Mouse (Mus musculus): ENCODE data around the gene Baiap2l1. TPM values are rescaled to one million over a fixed set of nuclear protein-coding genes. Genes with fewer than 3 reads are reported as not detected.
"Not testable (repeated sequence)": the region's sequence is repeated elsewhere in the genome, so short reads cannot be mapped to it uniquely, and the experiment has no call there.

Gene Baiap2l1
- polyA plus RNA-seq, 1 experiment = 0.42 TPM

DNA sequence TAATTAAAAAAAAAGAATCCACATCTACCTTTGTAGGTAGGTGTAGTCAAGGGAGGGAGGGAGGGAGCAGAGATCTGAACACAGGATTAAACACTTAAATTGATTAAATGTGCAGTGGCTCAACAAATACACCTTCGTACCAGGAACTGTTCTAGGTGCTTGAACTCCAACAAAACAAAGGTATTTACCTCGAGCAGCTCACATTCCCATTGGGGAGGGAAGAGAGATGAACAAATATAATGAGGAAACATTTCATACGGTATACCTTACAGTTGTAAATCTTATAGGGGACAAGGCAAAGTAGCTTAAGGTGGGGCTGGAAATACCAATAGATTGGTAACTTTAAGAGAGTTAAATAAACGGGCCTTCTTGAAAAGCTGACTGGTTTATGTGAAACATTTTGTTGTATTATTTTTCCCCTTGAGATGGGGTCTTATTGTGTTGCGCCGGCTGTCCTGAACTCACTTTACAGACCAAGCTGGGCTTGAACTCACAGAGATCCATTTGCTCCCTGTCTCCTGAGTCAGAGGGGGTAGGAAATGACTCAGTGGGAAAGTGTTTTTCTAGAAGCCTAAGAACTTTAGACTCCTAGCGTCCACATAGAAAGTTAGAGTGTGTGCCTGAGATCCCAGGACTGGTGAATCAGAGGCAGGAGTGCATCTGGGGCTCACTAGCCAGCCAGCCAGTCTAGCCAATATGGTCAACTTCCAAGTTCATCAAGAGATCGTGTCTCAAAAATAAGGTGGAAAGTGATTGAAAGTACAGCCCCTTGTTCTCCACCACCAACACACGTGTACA is 5.5 kb downstream of the Baiap2l1 start:
- no peak for DNase-seq (ENCODE audit: extremely low spot score in 1 of 2, low spot score in 1 of 2)

DNA sequence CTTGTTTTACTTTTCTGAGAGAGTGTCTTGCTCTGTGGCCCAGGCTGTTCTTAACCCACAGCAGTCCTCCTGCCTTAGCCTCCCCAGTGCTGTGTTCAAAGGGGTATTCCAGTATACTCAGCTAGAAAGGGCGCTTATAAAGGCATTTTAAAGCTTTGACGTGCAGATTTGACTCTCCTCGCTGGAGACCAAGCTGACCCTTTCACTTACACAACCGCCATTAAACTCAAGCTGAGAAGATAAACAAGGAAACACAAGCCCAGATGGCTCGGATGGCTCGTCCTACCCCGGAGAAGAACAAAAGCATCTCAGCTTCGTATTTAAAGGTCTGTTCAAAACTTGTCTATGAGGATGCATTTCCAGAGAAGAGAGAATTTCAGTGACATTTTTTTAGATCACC is 6.7 kb downstream of the Baiap2l1 start:
- DNase-seq (ENCODE audit: extremely low spot score in 1 of 2, low spot score in 1 of 2) = no peak

DNA sequence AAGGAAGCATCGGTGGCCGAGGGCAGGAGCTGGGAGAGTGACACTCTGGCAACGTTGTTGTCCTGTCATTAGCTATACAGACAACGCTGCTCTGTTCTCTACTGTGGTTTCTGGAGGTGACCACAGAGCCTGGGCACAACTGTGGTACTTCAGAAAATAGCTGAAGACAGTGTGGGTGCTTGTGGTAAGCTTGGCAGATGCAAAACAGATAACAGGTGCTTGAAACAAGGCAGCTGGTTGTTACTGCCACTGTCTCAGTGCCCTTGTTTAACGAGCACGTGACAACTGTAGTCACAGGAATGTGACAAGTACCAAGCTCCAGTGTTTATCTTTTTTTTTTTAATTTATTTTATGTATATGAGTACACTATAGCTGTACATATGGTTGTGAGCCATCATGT is 13.3 kb downstream of the Baiap2l1 start:
- DNase-seq (ENCODE audit: extremely low spot score in 1 of 2, low spot score in 1 of 2) = no peak

DNA sequence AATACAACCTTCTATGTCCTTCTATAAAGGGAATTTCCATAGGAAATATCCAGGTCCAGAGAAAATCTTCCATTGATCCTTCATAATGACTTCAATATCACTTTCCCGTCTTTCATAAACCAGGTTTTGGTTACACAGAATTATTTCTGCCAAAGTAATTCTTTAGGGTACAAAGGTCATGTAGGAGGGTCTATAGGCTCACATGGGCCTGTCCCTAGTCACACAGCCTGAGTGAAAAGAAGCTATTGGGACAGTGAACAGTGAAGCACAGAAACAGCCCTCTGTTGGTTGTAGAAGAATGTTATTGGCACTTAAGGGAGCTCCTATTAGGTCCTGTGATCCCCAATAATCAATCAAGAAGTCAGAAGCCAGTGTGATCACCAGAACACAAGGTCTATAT is 16.8 kb downstream of the Baiap2l1 start:
- no peak for DNase-seq (ENCODE audit: extremely low spot score in 1 of 2, low spot score in 1 of 2)

DNA sequence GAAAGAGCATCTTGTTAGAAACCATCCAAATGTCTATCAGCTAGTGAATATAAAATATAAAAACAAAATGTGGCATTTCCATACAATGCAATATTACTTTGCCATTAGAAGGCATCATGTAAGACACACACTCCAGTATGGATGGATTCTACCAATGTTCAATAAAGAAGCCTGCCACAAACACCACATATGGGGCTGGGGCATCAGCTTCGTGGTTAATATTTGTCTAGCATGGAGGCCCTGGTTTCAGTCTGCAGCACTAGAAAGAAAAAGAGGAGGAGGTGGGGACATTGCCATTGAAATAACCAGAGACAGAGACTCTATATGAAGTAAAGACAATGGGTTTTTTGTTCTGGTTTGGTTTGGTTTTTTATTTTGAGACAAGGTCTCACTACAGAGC is 19.1 kb downstream of the Baiap2l1 start:
- no peak for DNase-seq (ENCODE audit: extremely low spot score in 1 of 2, low spot score in 1 of 2)

DNA sequence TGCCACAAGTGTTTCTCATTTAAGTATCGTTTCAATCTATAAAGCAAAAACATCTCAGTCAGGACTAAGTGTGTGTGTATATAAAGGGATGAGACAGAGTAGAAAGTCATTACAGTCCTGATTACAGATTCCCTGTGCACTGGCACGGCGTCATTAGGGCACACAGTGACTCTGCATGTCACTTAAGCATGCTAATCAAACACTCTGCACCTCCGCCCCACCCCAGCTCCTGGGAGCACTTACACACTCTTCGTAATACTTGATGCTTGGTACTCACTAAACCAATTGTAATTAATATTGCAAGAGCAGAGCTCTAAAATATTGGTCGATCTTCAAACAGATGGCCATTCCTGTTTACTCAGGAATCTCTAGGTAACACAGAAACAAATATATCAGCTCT is 22.6 kb downstream of the Baiap2l1 start:
- DNase-seq (ENCODE audit: extremely low spot score in 1 of 2, low spot score in 1 of 2) = not testable (repeated sequence)

DNA sequence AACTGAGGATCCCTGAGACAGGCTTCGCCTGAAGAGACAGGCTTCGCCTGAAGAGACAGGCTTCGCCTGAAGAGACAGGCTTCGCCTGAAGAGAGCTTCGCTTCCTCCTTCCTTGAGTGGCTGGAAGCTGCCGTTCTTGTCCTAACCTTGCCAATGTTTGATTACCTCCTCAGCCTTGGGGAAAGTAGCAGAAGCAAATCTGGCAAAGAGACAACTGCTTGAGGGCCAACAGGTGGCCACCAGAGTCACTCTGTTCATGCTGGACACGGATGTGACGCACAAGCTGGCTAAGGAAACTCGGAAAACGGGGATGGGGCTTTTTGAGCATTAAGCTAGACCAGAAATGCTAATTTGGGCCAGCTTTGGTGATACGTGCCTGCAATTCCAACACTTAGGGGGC is 23.9 kb downstream of the Baiap2l1 start:
- DNase-seq (ENCODE audit: extremely low spot score in 1 of 2, low spot score in 1 of 2) = no peak

DNA sequence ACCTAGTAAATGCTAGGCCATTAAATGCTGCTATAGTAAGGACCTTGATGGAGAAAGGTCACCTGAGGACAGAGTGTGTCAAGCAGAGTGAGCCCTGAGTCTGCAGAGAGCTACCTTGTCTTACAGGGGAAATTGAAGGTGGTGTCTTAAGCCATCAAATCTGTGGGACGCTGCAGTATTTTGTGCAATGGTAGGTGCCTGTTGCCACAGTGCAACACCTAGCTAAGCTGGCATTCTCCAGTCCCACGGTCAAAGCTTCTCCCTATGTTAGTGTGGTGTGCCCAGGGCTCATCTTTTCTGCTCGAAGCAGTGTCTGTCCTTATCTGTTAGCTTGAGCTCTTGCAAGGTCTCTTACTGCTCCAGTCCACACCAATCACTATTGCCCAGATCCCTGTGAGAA is 35.2 kb downstream of the Baiap2l1 start:
- DNase-seq (ENCODE audit: extremely low spot score in 1 of 2, low spot score in 1 of 2) = no peak

DNA sequence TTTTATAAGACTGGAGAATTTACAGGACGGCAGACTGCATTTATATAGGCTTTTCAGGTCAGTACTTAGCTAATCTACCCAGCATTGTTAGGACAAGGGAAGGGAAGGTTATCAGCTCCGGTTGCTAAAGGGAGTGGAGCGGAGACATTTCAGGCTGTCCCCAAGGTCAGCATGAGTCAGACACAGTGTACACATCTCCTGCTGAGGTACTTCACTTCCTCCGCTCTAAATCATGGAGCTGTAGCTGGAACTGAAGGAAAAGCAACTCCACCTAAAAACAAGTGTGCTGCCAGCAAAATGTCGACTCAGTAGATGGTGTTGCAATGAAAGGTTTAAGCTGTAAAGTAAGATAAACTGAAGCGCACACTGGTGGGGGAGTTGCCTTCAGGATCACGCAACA is 36.2 kb downstream of the Baiap2l1 start:
- DNase-seq (ENCODE audit: extremely low spot score in 1 of 2, low spot score in 1 of 2) = no peak

DNA sequence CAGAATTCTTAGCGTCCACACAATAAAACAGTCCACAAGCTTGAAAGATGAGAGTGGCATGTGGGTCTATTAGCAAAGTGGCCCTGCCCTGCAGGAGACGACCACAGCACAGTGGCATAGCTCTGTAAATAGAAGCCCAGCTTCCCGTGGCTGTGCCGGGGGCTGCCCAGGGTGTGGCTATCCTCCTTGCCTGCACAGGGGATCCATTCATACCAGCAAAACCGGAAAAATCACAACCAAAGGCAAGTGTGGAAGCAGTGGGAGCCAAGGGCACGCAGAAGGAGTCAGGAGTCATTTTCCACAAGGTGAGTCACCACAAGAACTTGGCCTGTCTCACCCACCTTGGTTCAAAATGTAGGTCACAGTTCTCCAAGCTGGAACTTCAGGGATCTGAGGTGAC is 39.6 kb downstream of the Baiap2l1 start:
- DNase-seq (ENCODE audit: extremely low spot score in 1 of 2, low spot score in 1 of 2) = no peak

DNA sequence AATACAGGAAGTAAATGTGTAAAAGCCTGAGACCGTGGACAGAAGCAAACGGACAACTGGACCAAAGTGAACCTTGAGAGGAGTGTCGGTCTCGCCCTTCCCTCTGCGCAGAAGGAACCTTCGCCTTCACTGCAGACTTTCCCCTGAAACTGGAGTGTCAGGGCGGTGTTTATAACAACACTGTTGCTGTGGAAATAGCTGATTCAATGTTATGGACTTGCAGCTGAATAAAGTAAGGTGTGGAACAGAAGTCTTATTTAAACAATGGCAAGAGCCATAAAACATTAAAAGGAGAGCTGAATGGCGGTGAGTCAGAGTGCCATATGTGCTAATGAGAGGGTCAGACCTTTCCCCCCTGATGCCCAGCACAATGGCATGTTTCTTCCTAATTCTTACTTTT is 40.5 kb downstream of the Baiap2l1 start:
- DNase-seq (ENCODE audit: extremely low spot score in 1 of 2, low spot score in 1 of 2) = no peak

DNA sequence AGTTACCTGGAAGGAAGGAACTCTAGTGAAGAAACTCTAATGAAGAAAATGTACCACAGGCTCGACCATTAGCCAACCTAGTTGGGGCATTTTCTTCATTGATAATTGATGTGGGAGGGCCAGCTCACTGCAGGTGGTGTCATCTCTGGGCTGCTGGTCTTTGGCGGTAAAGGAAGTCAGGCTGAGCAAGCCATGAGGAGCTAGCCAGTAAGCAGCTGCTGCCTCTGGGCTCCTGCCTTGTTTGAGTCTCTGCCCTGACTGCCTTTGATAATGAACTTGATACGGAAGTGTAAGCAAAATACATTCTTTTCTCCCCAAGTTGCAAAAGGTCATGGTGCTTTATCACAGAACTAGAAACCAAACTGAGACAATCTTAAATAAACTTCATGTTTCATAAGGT is 41.5 kb downstream of the Baiap2l1 start:
- DNase-seq (ENCODE audit: extremely low spot score in 1 of 2, low spot score in 1 of 2) = no peak

DNA sequence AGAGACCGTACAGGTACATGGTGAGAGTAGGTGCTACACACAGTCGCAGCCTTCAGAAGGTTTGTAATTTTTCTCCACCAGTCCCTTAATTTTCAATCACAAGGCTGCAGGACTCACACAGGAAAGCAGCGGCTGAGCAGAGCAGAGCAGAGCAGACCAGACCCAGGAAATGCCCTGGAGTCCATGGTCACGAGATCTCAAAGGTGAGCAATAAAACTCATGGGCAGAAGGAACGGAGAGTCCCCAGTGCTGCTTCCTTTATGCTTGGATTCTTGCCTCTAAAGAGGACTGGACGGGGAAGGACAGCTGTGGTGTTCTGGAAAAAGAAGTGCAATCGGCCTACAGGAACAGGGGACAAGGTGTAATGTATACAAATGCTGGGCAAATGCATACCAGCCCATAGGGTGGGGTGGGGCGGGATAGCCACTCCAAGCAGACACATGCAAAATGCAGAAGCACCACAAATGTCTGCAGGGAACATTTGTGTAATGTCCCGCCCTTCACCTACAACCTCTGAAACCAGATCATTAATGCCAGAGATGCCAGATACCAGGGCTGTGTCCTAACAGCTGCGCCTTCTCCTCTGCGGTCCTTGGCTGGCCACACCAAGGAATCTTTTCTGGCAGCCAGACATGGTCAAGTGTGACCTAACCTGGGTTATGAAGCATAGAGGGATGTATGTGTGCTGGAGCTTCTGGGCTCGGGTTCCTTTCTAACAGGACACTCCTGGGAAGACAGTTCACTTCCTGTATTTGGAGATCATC is 43.0 kb downstream of the Baiap2l1 start:
- no peak for DNase-seq (ENCODE audit: extremely low spot score in 1 of 2, low spot score in 1 of 2)

DNA sequence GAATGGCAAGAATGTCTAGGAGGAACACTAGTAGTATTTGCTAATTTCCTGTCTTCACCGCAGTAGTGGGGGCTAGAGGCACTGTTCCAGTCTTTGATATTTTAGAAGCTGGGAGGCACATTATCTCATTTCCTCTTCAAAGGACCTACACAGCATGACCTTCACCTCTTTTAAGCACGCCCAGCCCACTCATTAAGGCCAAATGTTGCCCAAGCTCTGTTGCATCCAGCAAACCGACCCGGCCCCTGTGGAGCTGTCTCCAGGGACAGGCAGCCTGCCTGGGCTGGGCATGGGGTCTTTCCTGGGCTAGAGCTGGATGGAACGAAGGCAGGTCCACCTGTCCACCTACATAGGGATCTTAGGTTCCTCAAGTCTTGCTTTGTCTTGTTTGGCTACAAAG is 44.6 kb downstream of the Baiap2l1 start:
- DNase-seq (ENCODE audit: extremely low spot score in 1 of 2, low spot score in 1 of 2) = no peak

DNA sequence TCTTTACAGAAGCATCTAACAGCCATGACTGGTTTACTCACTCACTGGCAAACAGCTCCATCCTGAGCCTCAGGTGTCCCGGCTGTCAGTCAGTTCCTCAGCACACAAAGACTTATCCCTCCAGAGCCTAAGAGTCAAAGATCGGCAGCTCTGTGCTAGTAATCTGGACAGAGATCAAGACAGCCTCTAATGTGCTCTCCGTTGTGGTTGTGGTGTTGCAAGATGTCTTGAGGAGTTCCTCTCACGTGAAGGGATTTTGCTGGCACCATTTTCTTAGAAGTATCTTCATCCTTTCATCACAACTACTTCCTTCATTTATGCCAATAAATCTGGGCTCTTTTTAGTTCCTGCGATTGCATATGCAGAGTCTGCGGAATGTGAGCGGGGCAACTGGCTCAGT is 45.7 kb downstream of the Baiap2l1 start:
- no peak for DNase-seq (ENCODE audit: extremely low spot score in 1 of 2, low spot score in 1 of 2)

DNA sequence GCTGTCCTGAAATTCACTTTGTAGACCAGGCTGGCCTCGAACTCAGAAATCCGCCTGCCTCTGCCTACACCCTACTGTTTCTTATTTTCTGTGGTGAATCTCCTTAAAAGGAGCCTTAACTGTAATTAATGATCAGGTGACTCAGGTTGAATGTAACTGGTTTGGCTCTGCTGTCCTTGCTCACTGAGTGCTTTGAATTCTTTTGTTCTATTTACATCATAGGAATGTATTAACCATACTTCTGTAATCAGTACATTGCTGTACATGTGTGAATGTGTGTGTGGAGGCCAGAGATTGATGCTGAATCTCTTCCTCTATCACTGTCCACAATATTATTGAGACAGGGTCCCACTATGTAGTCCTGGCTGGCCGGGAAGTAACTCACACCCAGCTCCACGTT is 49.0 kb downstream of the Baiap2l1 start:
- DNase-seq (ENCODE audit: extremely low spot score in 1 of 2, low spot score in 1 of 2) = no peak

DNA sequence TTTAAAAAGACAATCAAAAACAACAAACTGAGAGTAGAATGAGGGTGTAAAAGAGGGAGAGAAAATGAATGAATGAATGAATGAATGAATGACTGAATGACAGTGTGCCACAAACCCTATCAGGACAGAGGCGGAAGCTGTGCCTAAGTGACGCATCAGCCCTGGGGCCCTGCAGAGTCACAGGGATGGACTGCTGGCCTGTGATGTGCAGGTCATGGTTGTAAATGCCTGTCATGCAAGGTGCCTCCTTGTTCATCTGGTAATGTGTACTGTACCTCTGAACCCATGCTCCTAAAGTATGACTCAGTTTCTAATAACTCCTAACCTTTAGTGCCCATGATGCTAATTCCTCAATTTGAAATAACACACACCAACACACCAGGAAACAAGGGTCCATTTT is 54.8 kb downstream of the Baiap2l1 start:
- no peak for DNase-seq (ENCODE audit: extremely low spot score in 1 of 2, low spot score in 1 of 2)

DNA sequence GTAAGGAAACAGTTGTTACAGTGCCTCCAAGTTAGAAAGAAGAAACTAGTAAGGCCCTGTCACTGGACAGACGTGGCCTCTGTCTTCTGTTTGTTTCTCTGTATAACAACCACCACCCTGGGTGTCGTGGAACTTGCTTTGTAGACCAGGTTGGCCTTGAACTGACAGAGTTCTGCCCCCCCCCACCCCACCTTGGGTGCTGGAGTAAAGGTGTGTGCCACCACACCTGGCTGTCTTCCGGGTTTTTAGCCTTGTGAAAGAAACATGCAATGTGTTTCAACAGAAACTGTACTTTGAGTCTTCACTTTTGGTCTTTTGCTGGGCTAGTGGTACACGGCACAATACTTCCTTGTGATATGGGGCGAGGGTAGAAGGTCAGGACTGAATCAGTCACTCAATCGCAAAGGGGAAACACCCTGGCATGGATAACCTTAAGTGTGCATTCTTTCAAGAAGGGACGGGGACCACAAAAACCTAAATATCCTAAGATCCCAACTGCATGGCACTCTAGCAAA is 61.8 kb downstream of the Baiap2l1 start:
- DNase-seq (ENCODE audit: extremely low spot score in 1 of 2, low spot score in 1 of 2) = no peak

DNA sequence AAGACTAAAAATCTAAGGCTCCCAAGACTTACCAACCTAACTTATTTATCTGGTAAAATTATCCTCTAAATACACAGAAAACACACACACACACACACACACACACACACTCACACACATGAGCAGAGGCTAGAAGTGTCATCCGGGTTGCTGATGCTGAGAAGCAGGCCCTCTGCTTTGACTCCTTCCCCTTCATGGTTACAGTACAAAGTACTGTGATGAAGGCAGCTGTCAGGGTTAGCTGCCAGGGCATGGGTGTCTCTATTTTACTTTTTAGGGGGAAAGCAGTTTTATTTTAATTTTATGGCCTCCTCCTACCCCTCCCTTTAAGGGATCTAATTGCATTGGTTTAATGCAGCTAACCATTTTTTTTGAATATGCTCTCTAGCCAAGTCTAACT is 62.6 kb downstream of the Baiap2l1 start:
- DNase-seq (ENCODE audit: extremely low spot score in 1 of 2, low spot score in 1 of 2) = no peak

DNA sequence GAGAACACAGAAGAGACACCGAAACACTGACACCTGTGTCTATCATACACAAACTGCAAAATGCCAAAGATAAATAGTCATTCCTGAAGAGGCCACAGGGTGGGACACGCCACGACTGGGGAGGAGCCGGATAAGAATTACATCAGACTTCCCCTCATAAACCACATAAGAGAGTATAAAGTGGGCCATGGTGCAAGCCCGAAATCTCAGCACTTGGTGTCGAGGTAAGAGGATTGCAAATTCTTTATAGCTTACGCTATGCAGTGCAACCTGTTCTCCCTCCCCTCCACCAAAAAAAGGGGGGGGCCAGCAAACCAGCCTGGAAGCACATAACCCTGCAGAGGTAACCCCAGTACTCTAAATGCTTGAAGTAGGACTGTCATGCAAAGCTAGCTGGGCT is 63.0 kb downstream of the Baiap2l1 start:
- no peak for DNase-seq (ENCODE audit: extremely low spot score in 1 of 2, low spot score in 1 of 2)

DNA sequence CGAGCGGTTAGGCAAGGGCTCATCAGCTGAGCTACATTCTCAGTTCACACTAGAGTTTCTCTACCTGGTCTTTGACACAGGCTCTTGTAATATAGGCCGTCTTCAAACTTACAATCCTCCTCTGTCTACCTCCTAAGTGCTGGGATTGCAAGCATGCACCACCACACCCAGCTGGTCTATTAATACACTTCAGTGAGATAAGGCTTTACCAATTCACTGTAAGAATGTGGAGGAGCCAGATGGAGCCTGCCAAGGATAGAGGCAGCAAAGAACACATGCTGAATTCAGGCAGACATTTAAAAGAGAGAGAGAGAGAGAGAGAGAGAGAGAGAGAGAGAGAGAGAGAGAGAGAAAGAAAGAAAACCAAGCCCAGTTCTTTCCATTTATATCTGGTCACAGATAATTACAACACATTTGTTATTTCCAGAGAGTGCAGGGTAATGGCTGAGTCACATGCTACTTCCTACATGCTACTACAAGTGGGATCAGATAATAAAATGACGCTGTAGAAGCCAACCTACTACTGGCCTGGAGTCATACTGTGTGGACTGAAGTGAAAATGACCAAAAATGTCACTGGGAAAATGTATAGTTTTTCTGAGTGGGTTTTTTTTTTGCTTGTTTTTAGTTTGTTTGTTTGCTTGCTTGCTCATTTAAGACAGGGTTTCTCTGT is 68.0 kb downstream of the Baiap2l1 start:
- DNase-seq (ENCODE audit: extremely low spot score in 1 of 2, low spot score in 1 of 2) = peak; percentile 30 to 42

Measured in frontal cortex, adult 2 months (tissue).